Mouse (Mus musculus): ENCODE measurements around the gene Gm20388. TPM values are rescaled to one million over a fixed set of nuclear protein-coding genes. Genes with fewer than 3 reads are reported as not detected.

Gm20388 gene
- polyA plus RNA-seq, 1 experiment from 2014 or later = not detected

DNA sequence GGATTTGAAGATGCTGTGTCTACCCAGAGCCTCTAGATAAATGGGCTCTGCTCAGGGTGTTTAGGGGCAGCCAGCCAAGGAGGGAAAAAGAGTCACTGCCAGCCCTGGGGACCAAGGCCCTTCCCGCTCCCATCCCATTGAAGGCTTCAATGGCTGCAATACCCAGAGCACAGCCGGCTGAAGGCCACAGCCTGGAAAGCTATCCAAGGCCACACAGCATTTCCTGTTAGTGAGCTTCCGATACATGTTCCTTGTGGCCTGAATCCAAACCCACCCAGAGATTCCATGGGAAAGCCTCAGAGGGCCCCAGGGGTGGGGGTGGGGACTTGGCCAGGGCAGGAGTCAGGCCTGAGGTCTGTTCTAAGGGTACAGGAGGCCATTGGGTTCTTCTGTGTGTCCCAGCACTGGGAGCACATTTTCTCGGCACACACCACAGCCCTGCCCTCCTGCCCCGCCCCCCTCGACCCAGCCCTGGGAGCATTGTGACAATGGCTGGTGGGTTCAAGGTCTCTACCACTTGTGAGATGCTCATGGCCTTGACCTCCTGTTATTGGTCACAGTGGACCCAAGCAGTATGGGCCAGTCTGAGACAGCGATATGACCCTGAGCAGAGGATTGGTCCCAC, 294.2 kb downstream of the Gm20388 start:
- WGBS = 42% methylated on average over 7 of the region's 7 CpGs
- Histone ChIP-seq H3K4me1 (replicated peaks; ENCODE audit: control insufficient read depth, insufficient read depth, low read length) (peaks cover 26% of the 10 kb centered on the region), H3K4me3 (ENCODE audit: low read length) (no peak overlapping the region), H3K27ac (ENCODE audit: low read length) (peak overlapping the region; percentile 35), H3K9me3 (ENCODE audit: control insufficient read depth, low read length) (peaks cover 6% of the 10 kb centered on the region), H3K36me3 (ENCODE audit: control insufficient read depth, insufficient read depth, low read length) (no peaks in the 10 kb centered on the region), H3K9ac (ENCODE audit: low read length) (no peak overlapping the region), H3K4me2 (ENCODE audit: low read depth, low read length) (no peak overlapping the region), H3K27me3 (ENCODE audit: control insufficient read depth, insufficient read depth, low read depth, low read length) (no peaks in the 10 kb centered on the region)
- peak; percentile 59 for ATAC-seq (ENCODE audit: low read depth)

DNA sequence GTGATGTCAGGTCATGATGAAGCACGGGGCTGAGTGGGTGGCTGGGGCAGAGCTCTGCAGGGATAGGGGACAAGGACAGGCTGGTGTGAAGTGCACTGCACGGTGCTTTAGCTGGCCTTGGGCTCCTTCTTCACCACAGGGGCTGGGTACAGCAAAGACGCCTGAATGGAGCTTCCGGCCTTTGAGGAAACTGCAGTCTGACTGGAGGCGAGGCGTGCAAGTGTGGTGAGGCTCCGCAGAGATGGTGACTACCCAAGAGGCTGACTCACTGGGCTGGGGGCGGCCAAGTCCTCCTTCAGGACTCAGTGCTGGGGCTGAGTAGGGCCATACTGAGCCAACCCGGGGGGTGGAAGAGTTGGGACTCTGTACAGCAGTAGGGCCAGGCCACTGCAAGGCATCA, 295.3 kb downstream of the Gm20388 start:
- Histone ChIP-seq H3K27ac (ENCODE audit: low read length) (peak overlapping the region; percentile 46; the same call in 1 of the 2 replicates), H3K27me3 (ENCODE audit: control insufficient read depth, insufficient read depth, low read depth, low read length) (no peaks in the 10 kb centered on the region; the same call in 1 of the 2 replicates), H3K4me3 (ENCODE audit: low read length) (no peak overlapping the region), H3K36me3 (ENCODE audit: control insufficient read depth, insufficient read depth, low read length) (no peaks in the 10 kb centered on the region), H3K4me2 (ENCODE audit: low read depth, low read length) (no peak overlapping the region), H3K4me1 (replicated peaks; ENCODE audit: control insufficient read depth, insufficient read depth, low read length) (peaks cover 29% of the 10 kb centered on the region), H3K9me3 (ENCODE audit: control insufficient read depth, low read length) (no peaks in the 10 kb centered on the region), H3K9ac (ENCODE audit: low read length) (no peak overlapping the region)
- 73% methylated on average over 9 of the region's 9 CpGs for WGBS
- no peak for ATAC-seq (ENCODE audit: low read depth)

DNA sequence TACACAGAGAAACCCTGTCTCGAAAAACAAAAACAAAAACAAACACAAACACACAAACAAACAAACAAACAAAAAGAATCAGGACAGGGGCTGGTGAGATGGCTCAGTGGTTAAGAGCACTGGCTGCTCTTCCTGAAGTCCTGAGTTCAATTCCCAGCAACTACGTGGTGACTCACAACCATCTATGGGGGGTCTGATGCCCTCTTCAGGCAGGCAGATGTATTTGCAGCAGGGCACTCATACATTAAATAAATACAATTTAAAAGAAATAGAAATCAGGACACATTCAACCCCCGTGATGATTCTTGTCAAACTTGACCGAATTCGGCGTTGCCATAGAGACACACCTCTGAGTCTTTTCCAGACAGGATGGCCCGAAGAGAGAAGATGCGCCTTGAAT, 296.7 kb downstream of the Gm20388 start:
- Histone ChIP-seq H3K9me3 (ENCODE audit: control insufficient read depth, low read length) (no peaks in the 10 kb centered on the region), H3K9ac (ENCODE audit: low read length) (no peak overlapping the region), H3K4me1 (replicated peaks; ENCODE audit: control insufficient read depth, insufficient read depth, low read length) (peaks cover 32% of the 10 kb centered on the region), H3K4me3 (ENCODE audit: low read length) (no peak overlapping the region), H3K27ac (ENCODE audit: low read length) (no peak overlapping the region), H3K27me3 (ENCODE audit: control insufficient read depth, insufficient read depth, low read depth, low read length) (no peaks in the 10 kb centered on the region; the same call in 1 of the 2 replicates), H3K36me3 (ENCODE audit: control insufficient read depth, insufficient read depth, low read length) (no peaks in the 10 kb centered on the region), H3K4me2 (ENCODE audit: low read depth, low read length) (no peak overlapping the region)
- ATAC-seq (ENCODE audit: low read depth) = no peak
- WGBS = 82% methylated on average over 8 of the region's 8 CpGs

- Histone ChIP-seq H3K4me1 (replicated peaks; ENCODE audit: control insufficient read depth, insufficient read depth, low read length) (peaks cover 32% of the 10 kb centered on the region), H3K9me3 (ENCODE audit: control insufficient read depth, low read length) (no peaks in the 10 kb centered on the region), H3K4me3 (ENCODE audit: low read length) (no peak overlapping the region), H3K4me2 (ENCODE audit: low read depth, low read length) (no peak overlapping the region), H3K27me3 (ENCODE audit: control insufficient read depth, insufficient read depth, low read depth, low read length) (no peaks in the 10 kb centered on the region; the same call in 1 of the 2 replicates), H3K27ac (ENCODE audit: low read length) (no peak overlapping the region), H3K9ac (ENCODE audit: low read length) (no peak overlapping the region), H3K36me3 (ENCODE audit: control insufficient read depth, insufficient read depth, low read length) (no peaks in the 10 kb centered on the region)
- WGBS = 33% methylated on average over 11 of the region's 11 CpGs
- ATAC-seq (ENCODE audit: low read depth) = no peak
Measured at GRCm38 (mm10) chr8:120208113-120208512, 297.5 kb downstream of the Gm20388 start.

DNA sequence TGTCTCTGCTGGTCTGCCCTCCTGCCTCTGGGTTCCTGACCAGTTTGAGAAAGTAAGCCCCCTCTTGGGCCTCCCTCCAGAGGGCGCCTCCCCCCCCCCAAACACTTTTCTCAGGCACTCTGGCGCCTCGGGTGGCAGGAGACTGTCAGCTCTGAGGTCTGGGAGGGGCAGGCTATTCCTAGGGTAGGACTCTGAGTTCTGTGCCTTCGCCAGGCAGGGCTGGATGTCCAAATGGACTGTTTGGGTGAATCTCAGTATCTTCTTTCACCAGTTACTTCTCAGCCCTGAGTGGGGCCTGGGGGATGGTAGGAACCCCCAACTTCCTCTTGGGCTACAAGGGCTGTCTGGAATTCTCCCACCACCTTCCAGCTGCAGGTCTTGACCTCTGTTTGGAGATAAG, 300.7 kb downstream of the Gm20388 start:
- H3K27ac ChIP-seq (ENCODE audit: low read length) = no peak overlapping the region
- H3K36me3 ChIP-seq (ENCODE audit: control insufficient read depth, insufficient read depth, low read length) = no peaks in the 10 kb centered on the region
- no peak overlapping the region for H3K4me3 ChIP-seq (ENCODE audit: low read length)
- H3K4me1 ChIP-seq (replicated peaks; ENCODE audit: control insufficient read depth, insufficient read depth, low read length) = peaks cover 22% of the 10 kb centered on the region
- H3K9me3 ChIP-seq (ENCODE audit: control insufficient read depth, low read length) = no peaks in the 10 kb centered on the region
- no peak overlapping the region for H3K9ac ChIP-seq (ENCODE audit: low read length)
- WGBS = 20% methylated on average over 4 of the region's 4 CpGs
- H3K27me3 ChIP-seq (ENCODE audit: control insufficient read depth, insufficient read depth, low read depth, low read length) = no peaks in the 10 kb centered on the region; the same call in 1 of the 2 replicates
- no peak overlapping the region for H3K4me2 ChIP-seq (ENCODE audit: low read depth, low read length)
- 0 out of 2 replicates have a peak, but pooled peaks have one; percentile 10 for ATAC-seq (ENCODE audit: low read depth)

DNA sequence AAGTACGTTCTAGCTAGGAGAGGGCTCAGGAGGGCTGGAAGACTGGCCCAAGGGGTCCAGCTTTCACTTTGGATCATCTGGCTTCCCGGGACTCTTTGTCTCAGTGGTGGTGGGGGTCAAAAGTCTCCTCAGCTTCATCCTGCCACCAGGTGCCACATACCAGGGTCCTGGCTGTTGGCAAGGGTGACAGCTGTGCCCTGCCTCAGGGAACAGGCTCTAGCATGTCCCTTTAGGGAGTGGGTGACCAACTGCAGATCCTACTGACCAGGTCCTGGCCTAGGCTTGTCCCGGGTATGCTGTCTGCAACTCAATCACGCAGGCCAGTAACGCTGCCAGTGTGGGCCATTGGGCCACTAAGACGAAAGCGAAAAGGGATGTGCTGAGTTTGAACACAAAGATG, 302.0 kb downstream of the Gm20388 start:
- no peaks in the 10 kb centered on the region for H3K36me3 ChIP-seq (ENCODE audit: control insufficient read depth, insufficient read depth, low read length)
- H3K4me1 ChIP-seq (replicated peaks; ENCODE audit: control insufficient read depth, insufficient read depth, low read length) = peaks cover 35% of the 10 kb centered on the region
- H3K4me3 ChIP-seq (ENCODE audit: low read length) = no peak overlapping the region
- no peak overlapping the region for H3K9ac ChIP-seq (ENCODE audit: low read length)
- no peak for ATAC-seq (ENCODE audit: low read depth)
- H3K27me3 ChIP-seq (ENCODE audit: control insufficient read depth, insufficient read depth, low read depth, low read length) = no peaks in the 10 kb centered on the region; the same call in 1 of the 2 replicates
- H3K4me2 ChIP-seq (ENCODE audit: low read depth, low read length) = no peak overlapping the region
- no peak overlapping the region for H3K27ac ChIP-seq (ENCODE audit: low read length)
- H3K9me3 ChIP-seq (ENCODE audit: control insufficient read depth, low read length) = no peaks in the 10 kb centered on the region
- 82% methylated on average over 7 of the region's 7 CpGs for WGBS

GRCm38 (mm10) chr8:120213229-120213628, 302.6 kb downstream of the Gm20388 start:
- no peaks in the 10 kb centered on the region; the same call in 1 of the 2 replicates for H3K27me3 ChIP-seq (ENCODE audit: control insufficient read depth, insufficient read depth, low read depth, low read length)
- H3K4me3 ChIP-seq (ENCODE audit: low read length) = no peak overlapping the region
- H3K9ac ChIP-seq (ENCODE audit: low read length) = no peak overlapping the region
- no peak overlapping the region for H3K4me2 ChIP-seq (ENCODE audit: low read depth, low read length)
- peaks cover 36% of the 10 kb centered on the region for H3K4me1 ChIP-seq (replicated peaks; ENCODE audit: control insufficient read depth, insufficient read depth, low read length)
- no peaks in the 10 kb centered on the region for H3K9me3 ChIP-seq (ENCODE audit: control insufficient read depth, low read length)
- no peaks in the 10 kb centered on the region for H3K36me3 ChIP-seq (ENCODE audit: control insufficient read depth, insufficient read depth, low read length)
- no peak for ATAC-seq (ENCODE audit: low read depth)
- no peak overlapping the region for H3K27ac ChIP-seq (ENCODE audit: low read length)
- 91% methylated on average over 3 of the region's 3 CpGs for WGBS

- 71% methylated on average over 5 of the region's 5 CpGs for WGBS
- peaks cover 36% of the 10 kb centered on the region for H3K4me1 ChIP-seq (replicated peaks; ENCODE audit: control insufficient read depth, insufficient read depth, low read length)
- no peak for ATAC-seq (ENCODE audit: low read depth)
Measured at GRCm38 (mm10) chr8:120213939-120214338, 303.3 kb downstream of the Gm20388 start.

GRCm38 (mm10) chr8:120215416-120216141, 304.9 kb downstream of the Gm20388 start:
- Histone ChIP-seq H3K27ac (ENCODE audit: low read length) (no peak overlapping the region; the same call in 1 of the 2 replicates), H3K9ac (ENCODE audit: low read length) (no peak overlapping the region), H3K4me3 (ENCODE audit: low read length) (no peak overlapping the region), H3K4me2 (ENCODE audit: low read depth, low read length) (no peak overlapping the region), H3K36me3 (ENCODE audit: control insufficient read depth, insufficient read depth, low read length) (no peaks in the 10 kb centered on the region), H3K27me3 (ENCODE audit: control insufficient read depth, insufficient read depth, low read depth, low read length) (no peaks in the 10 kb centered on the region; the same call in 1 of the 2 replicates), H3K4me1 (replicated peaks; ENCODE audit: control insufficient read depth, insufficient read depth, low read length) (peaks cover 38% of the 10 kb centered on the region), H3K9me3 (ENCODE audit: control insufficient read depth, low read length) (no peaks in the 10 kb centered on the region)
- 35% methylated on average over 7 of the region's 7 CpGs for WGBS
- peak; percentile 21; the same call in 1 of the 2 replicates for ATAC-seq (ENCODE audit: low read depth)

More at GRCm38 (mm10) chr8:120213939-120214338, 303.3 kb downstream of the Gm20388 start:
- no peaks in the 10 kb centered on the region for H3K36me3 ChIP-seq (ENCODE audit: control insufficient read depth, insufficient read depth, low read length)
- no peaks in the 10 kb centered on the region for H3K9me3 ChIP-seq (ENCODE audit: control insufficient read depth, low read length)
- H3K9ac ChIP-seq (ENCODE audit: low read length) = no peak overlapping the region
- H3K4me3 ChIP-seq (ENCODE audit: low read length) = no peak overlapping the region
- no peak overlapping the region for H3K4me2 ChIP-seq (ENCODE audit: low read depth, low read length)
- no peak overlapping the region for H3K27ac ChIP-seq (ENCODE audit: low read length)
- no peaks in the 10 kb centered on the region; the same call in 1 of the 2 replicates for H3K27me3 ChIP-seq (ENCODE audit: control insufficient read depth, insufficient read depth, low read depth, low read length)
